In genomic region chr14:73700256-73700655, GRCm38 (mm10) we compare ENCODE assay signal across 12 mouse cellular contexts. TPM values are rescaled to one million over a fixed set of nuclear protein-coding genes. Genes with fewer than 3 reads are reported as not detected.
DNase-seq lines count a peak whose midpoint lies in the region; ATAC-seq and TF ChIP-seq lines count a peak whose summit lies in the region.
"Had no signal": no experiment of that assay in that cellular context is flagged by ENCODE, and none has a peak within 500 bp of the region (broad histone marks: within the 10 kb centered on the region; RNA-seq: fewer than 3 reads in every experiment).

No protein-coding gene starts in this region.

- no peak overlapping the region for H3K27ac ChIP-seq in forebrain, embryonic 16.5 days (ENCODE audit: low read length)
- no peak overlapping the region for H3K27ac ChIP-seq in forebrain, embryonic 10.5 days
- H3K27ac ChIP-seq in left cerebral cortex, adult 2 months = no peak overlapping the region
- no peak overlapping the region for H3K27ac ChIP-seq in embryonic facial prominence, embryonic 14.5 days (replicated peaks; ENCODE audit: low read depth, low read length)
- H3K27ac ChIP-seq: hindbrain, embryonic 10.5 days; neural tube, embryonic 12.5 days had no signal

- WGBS in forebrain, embryonic 16.5 days = 70% methylated on average over 1 of the region's 1 CpGs
- WGBS in forebrain, embryonic 10.5 days = 87% methylated on average over 1 of the region's 1 CpGs
- WGBS in embryonic facial prominence, embryonic 14.5 days = 33% methylated on average over 1 of the region's 1 CpGs

- TF ChIP-seq CTCF in left cerebral cortex, adult 2 months (IDR thresholded peaks at IDR 0.05) = peak; percentile 67

- no peak overlapping the region for H3K4me3 ChIP-seq in forebrain, embryonic 16.5 days (replicated peaks; ENCODE audit: low read length)
- no peak overlapping the region for H3K4me3 ChIP-seq in forebrain, embryonic 10.5 days
- H3K4me3 ChIP-seq in left cerebral cortex, adult 2 months = no peak overlapping the region
- no peak overlapping the region for H3K4me3 ChIP-seq in embryonic facial prominence, embryonic 14.5 days (ENCODE audit: low read depth, low read length)
- H3K4me3 ChIP-seq: hindbrain, embryonic 10.5 days; neural tube, embryonic 12.5 days had no signal

- no peak overlapping the region for H3K4me2 ChIP-seq in forebrain, embryonic 16.5 days (ENCODE audit: low read length)
- H3K4me2 ChIP-seq in embryonic facial prominence, embryonic 14.5 days (ENCODE audit: low read depth, low read length) = no peak overlapping the region
- H3K4me2 ChIP-seq: neural tube, embryonic 12.5 days had no signal

- no peaks in the 10 kb centered on the region for H3K4me1 ChIP-seq in forebrain, embryonic 16.5 days (replicated peaks; ENCODE audit: control insufficient read depth, insufficient read depth, low read length)
- H3K4me1 ChIP-seq in forebrain, embryonic 10.5 days = no peaks in the 10 kb centered on the region
- no peaks in the 10 kb centered on the region for H3K4me1 ChIP-seq in embryonic facial prominence, embryonic 14.5 days (ENCODE audit: control insufficient read depth, insufficient read depth, low read length)
- H3K4me1 ChIP-seq: hindbrain, embryonic 10.5 days; neural tube, embryonic 12.5 days had no signal

- no peaks in the 10 kb centered on the region for H3K36me3 ChIP-seq in forebrain, embryonic 16.5 days (ENCODE audit: control insufficient read depth, insufficient read depth)
- H3K36me3 ChIP-seq in forebrain, embryonic 10.5 days (replicated peaks) = no peaks in the 10 kb centered on the region
- H3K36me3 ChIP-seq in embryonic facial prominence, embryonic 14.5 days (ENCODE audit: control insufficient read depth, insufficient read depth, low read length) = no peaks in the 10 kb centered on the region
- H3K36me3 ChIP-seq: hindbrain, embryonic 10.5 days; neural tube, embryonic 12.5 days had no signal

- H3K9me3 ChIP-seq in forebrain, embryonic 16.5 days (ENCODE audit: control insufficient read depth, low read length) = no peaks in the 10 kb centered on the region
- no peaks in the 10 kb centered on the region for H3K9me3 ChIP-seq in forebrain, embryonic 10.5 days
- no peaks in the 10 kb centered on the region for H3K9me3 ChIP-seq in embryonic facial prominence, embryonic 14.5 days (ENCODE audit: control insufficient read depth, low read length)
- H3K9me3 ChIP-seq: hindbrain, embryonic 10.5 days; neural tube, embryonic 12.5 days had no signal

- H3K9ac ChIP-seq in forebrain, embryonic 16.5 days (replicated peaks; ENCODE audit: low read depth, low read length) = no peak overlapping the region
- no peak overlapping the region for H3K9ac ChIP-seq in embryonic facial prominence, embryonic 14.5 days (ENCODE audit: low read depth, low read length)
- H3K9ac ChIP-seq: neural tube, embryonic 12.5 days had no signal

- intact Hi-C loops in left cerebral cortex, adult 2 months (cut with DNase I) = loop anchor here (2.0 to 10.0 kb wide), 4 partner anchors 77 to 1009 kb away; no protein-coding TSS in a partner anchor
- intact Hi-C loops in gastrocnemius, postnatal 14 days (cut with DNase I; ENCODE audit: low total_unique reads) = no loop called here

- H3K27me3 ChIP-seq in forebrain, embryonic 16.5 days (replicated peaks; ENCODE audit: control insufficient read depth, insufficient read depth, low read length) = no peaks in the 10 kb centered on the region
- H3K27me3 ChIP-seq in forebrain, embryonic 10.5 days (ENCODE audit: poor library complexity, severe bottlenecking) = no peaks in the 10 kb centered on the region
- H3K27me3 ChIP-seq in embryonic facial prominence, embryonic 14.5 days (replicated peaks; ENCODE audit: control insufficient read depth, insufficient read depth, low read length) = no peaks in the 10 kb centered on the region
- H3K27me3 ChIP-seq: neural tube, embryonic 12.5 days had no signal

- ATAC-seq in forebrain, embryonic 16.5 days = 0 out of 2 replicates have a peak, but pooled peaks have one; percentile 55
- ATAC-seq in embryonic facial prominence, embryonic 14.5 days (ENCODE audit: low read depth) = no peak
- ATAC-seq: CD4-positive, CD25-positive, alpha-beta regulatory T cell, adult 4 months had no signal

- DNase-seq in forebrain, embryonic 10.5 days (ENCODE audit: extremely low spot score, low spot score) = no peak
- no peak for DNase-seq in left cerebral cortex, adult 2 months (ENCODE audit: extremely low spot score in 1 of 2, low spot score in 2 of 2)
- no peak for DNase-seq in left cerebral cortex, adult 11 months (ENCODE audit: low spot score)
- peak; percentile 10 for DNase-seq in ES-CJ7 (ENCODE audit: low read depth, low spot score)
- peak; percentile 49 for DNase-seq in embryonic facial prominence, embryonic 14.5 days (ENCODE audit: low spot score)
- DNase-seq in layer of hippocampus, postnatal 36 days = no peak
- no peak for DNase-seq in gastrocnemius, postnatal 14 days

RNA-seq across cellular contexts. Expression of gene Gm21750, which starts 39.2 kb away (rescaled TPM):
- polyA plus RNA-seq in forebrain, embryonic 16.5 days (2015; fragmentation: Nextera tagmentation; extraction: Ambion mirVana) = not detected in 2 replicates
- polyA plus RNA-seq in forebrain, embryonic 10.5 days (2016; fragmentation: Nextera tagmentation; extraction: Ambion mirVana) = not detected in 2 replicates
- total RNA-seq in left cerebral cortex, adult 2 months (2021) = under 1 TPM in 1 of 2 experiments, not detected in 1; 0.37 TPM
- not detected in 2 replicates for polyA plus RNA-seq in embryonic facial prominence, embryonic 14.5 days (2014; fragmentation: Nextera tagmentation; extraction: Ambion mirVana)
- total RNA-seq in layer of hippocampus, postnatal 36 days (2021) = not detected
- not detected for total RNA-seq in gastrocnemius, postnatal 14 days (2021)
- total RNA-seq: liver, adult 2 months had no signal
- polyA plus RNA-seq: CD4-positive, CD25-positive, alpha-beta regulatory T cell, adult 4 months; hindbrain, embryonic 10.5 days; liver, adult 2 months; neural tube, embryonic 12.5 days had no signal

Comparison
In these comparisons a context has a peak if more than half of its experiments do, and no peak if none do; other contexts are left out.
1. DNase-seq: peak in ES-CJ7 (single experiment) and embryonic facial prominence, embryonic 14.5 days (single experiment); none in forebrain, embryonic 10.5 days (single experiment), left cerebral cortex, adult 2 months (0 of 2), left cerebral cortex, adult 11 months (single experiment), layer of hippocampus, postnatal 36 days (0 of 2) and gastrocnemius, postnatal 14 days (single experiment).